Mouse (Mus musculus): ENCODE data around the gene Cstf1.

DNA sequence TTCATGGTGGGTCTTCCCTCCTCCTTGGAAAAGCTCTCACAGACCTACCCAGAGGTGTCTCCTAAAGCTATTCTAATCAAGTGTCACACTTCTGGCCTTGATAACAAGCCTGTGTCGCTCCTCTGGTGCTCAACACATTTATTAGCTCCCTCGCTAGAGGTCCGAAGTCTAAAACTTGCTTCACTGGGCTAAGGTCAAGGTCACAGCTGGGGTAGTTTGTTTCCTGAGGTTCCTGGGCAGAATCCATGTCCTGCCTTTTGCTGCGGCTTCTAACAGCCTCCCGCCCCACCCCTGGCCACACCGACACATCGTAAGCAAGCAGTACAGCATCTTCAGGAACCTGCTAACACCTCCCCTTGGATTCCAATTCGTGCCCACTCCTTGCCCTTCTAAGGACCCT, 19.7 kb upstream of the Cstf1 start:
- TF ChIP-seq CTCF (IDR thresholded peaks at IDR 0.05; ENCODE audit: control insufficient read depth, insufficient read depth, low read length) (no peak), POLR2A (IDR thresholded peaks at IDR 0.05; ENCODE audit: borderline replicate concordance, control insufficient read depth, low read depth, low read length) (no peak)

Measured in bone marrow, adult 2 months (tissue).